ENCODE assay signal across 12 mouse cellular contexts in genomic region chr1:143881192-143881591, GRCm38 (mm10).
"Had no signal": no experiment of that assay in that cellular context is flagged by ENCODE, and none has a peak within 500 bp of the region (broad histone marks: within the 10 kb centered on the region; RNA-seq: fewer than 3 reads in every experiment).

No protein-coding gene starts in this region.

- ATAC-seq: intestine, embryonic 16.5 days had no signal

- H3K27me3 ChIP-seq: kidney, embryonic 15.5 days; liver, embryonic 15.5 days; midbrain, embryonic 12.5 days; neural tube, embryonic 15.5 days had no signal

- H3K27ac ChIP-seq: kidney, embryonic 15.5 days; liver, embryonic 15.5 days; midbrain, embryonic 12.5 days; neural tube, embryonic 15.5 days; stomach, postnatal 0 days had no signal

- H3K9me3 ChIP-seq: kidney, embryonic 15.5 days; liver, embryonic 15.5 days; midbrain, embryonic 12.5 days; neural tube, embryonic 15.5 days had no signal

- H3K4me3 ChIP-seq: kidney, embryonic 15.5 days; liver, embryonic 15.5 days; midbrain, embryonic 12.5 days; myocyte; neural tube, embryonic 15.5 days had no signal

- H3K36me3 ChIP-seq: kidney, embryonic 15.5 days; liver, embryonic 15.5 days; midbrain, embryonic 12.5 days; neural tube, embryonic 15.5 days had no signal

- H3K4me1 ChIP-seq: kidney, embryonic 15.5 days; liver, embryonic 15.5 days; midbrain, embryonic 12.5 days; neural tube, embryonic 15.5 days had no signal

- DNase-seq: kidney, adult 2 months; kidney, postnatal 36 days; layer of hippocampus, adult 9-11 months; thymus, postnatal 4 days had no signal

- H3K4me2 ChIP-seq: kidney, embryonic 15.5 days; liver, embryonic 11.5 days; liver, embryonic 15.5 days; midbrain, embryonic 12.5 days; neural tube, embryonic 15.5 days had no signal

- H3K9ac ChIP-seq: kidney, embryonic 15.5 days; liver, embryonic 15.5 days; midbrain, embryonic 12.5 days; neural tube, embryonic 15.5 days had no signal
